Mouse (Mus musculus) liver, embryonic 15.5 days (tissue): ENCODE data around the gene Deup1. TPM values are rescaled to one million over a fixed set of nuclear protein-coding genes. Genes with fewer than 3 reads are reported as not detected.

Experiments used
- ATAC-seq: fragments of 200-750 bp; cut with Nextera tagmentation; 2 replicates; pipeline ENCODE4 v1.8.0; 2017; ENCODE audit warnings: moderate number of reproducible peaks, mild to moderate bottlenecking, moderate library complexity; ENCODE audit not compliant: insufficient read depth
- H3K27ac ChIP-seq: fragments of 300-500 bp; sonication (generic); replicated peaks from 2 replicates; pipeline ENCODE4 v1.5.1; 2015; ENCODE audit warnings: mild to moderate bottlenecking, inconsistent platforms
- H3K27me3 ChIP-seq: fragments of 300-500 bp; sonication (generic); 2 replicates; pipeline ENCODE4 v1.6.1; 2015; ENCODE audit warnings: mild to moderate bottlenecking, inconsistent platforms
- H3K36me3 ChIP-seq: fragments of 300-500 bp; sonication (generic); replicated peaks from 2 replicates; pipeline ENCODE4 v1.6.1; 2015; ENCODE audit warnings: moderate library complexity, mild to moderate bottlenecking, inconsistent platforms
- H3K4me1 ChIP-seq: fragments of 300-500 bp; sonication (generic); replicated peaks from 2 replicates; pipeline ENCODE4 v1.6.1; 2015; ENCODE audit warnings: inconsistent platforms
- H3K4me2 ChIP-seq: fragments of 300-500 bp; sonication (generic); 2 replicates; pipeline ENCODE4 v1.6.1; 2015; ENCODE audit warnings: moderate library complexity, mild to moderate bottlenecking, inconsistent platforms
- H3K4me3 ChIP-seq: fragments of 300-500 bp; sonication (generic); replicated peaks from 2 replicates; pipeline ENCODE4 v1.5.1; 2015; ENCODE audit warnings: mild to moderate bottlenecking, inconsistent platforms
- H3K9ac ChIP-seq: fragments of 300-500 bp; sonication (generic); 2 replicates; pipeline ENCODE4 v1.6.1; 2015; ENCODE audit warnings: moderate library complexity, mild to moderate bottlenecking, inconsistent platforms
- H3K9me3 ChIP-seq: fragments of 300-500 bp; sonication (generic); replicated peaks from 2 replicates; pipeline ENCODE4 v1.6.1; 2016; ENCODE audit warnings: inconsistent platforms
- WGBS: fragments of 180-500 bp; shearing (Covaris S2); methylation state at CpG from one replicate; pipeline ENCODE4 v1.1.7; 2015; ENCODE audit warnings: mixed read lengths; ENCODE audit not compliant: insufficient replicate concordance; 5-methylcytosine and 5-hydroxymethylcytosine counted together
- polyA plus RNA-seq: library from polyadenylated mRNA; unstranded; fragments of >200 nt; fragmentation: Nextera tagmentation; extraction: Ambion mirVana; gene quantifications from 2 replicates; pipeline ENCODE4 v1.2.1, GENCODE M21; 2015

Deup1 gene
- polyA plus RNA-seq, 1 experiment from 2014 or later: 0.14 TPM

GRCm38 (mm10) chr9:15585956-15586355 is 41.8 kb downstream of the Deup1 start:
- WGBS: 59% methylated on average over 1 of the region's 1 CpGs
- H3K27me3 ChIP-seq: no peaks in the 10 kb centered on the region
- H3K9me3 ChIP-seq: no peaks in the 10 kb centered on the region
- H3K4me3 ChIP-seq: no peak overlapping the region
- no peaks in the 10 kb centered on the region for H3K4me1 ChIP-seq
- H3K36me3 ChIP-seq: no peaks in the 10 kb centered on the region
- H3K27ac ChIP-seq: no peak overlapping the region
- H3K4me2 ChIP-seq: no peak overlapping the region
- no peak for ATAC-seq
- H3K9ac ChIP-seq: no peak overlapping the region

GRCm38 (mm10) chr9:15584209-15584608 is 43.5 kb downstream of the Deup1 start:
- WGBS: 65% methylated on average over 9 of the region's 9 CpGs
- ATAC-seq: no peak
- no peak overlapping the region for H3K4me2 ChIP-seq
- H3K4me1 ChIP-seq: no peaks in the 10 kb centered on the region
- H3K27me3 ChIP-seq: no peaks in the 10 kb centered on the region
- no peak overlapping the region for H3K9ac ChIP-seq
- no peak overlapping the region for H3K27ac ChIP-seq
- no peak overlapping the region for H3K4me3 ChIP-seq
- no peaks in the 10 kb centered on the region for H3K36me3 ChIP-seq
- no peaks in the 10 kb centered on the region for H3K9me3 ChIP-seq

GRCm38 (mm10) chr9:15582026-15582425 is 45.7 kb downstream of the Deup1 start:
- Histone ChIP-seq H3K9me3 (no peaks in the 10 kb centered on the region), H3K27ac (no peak overlapping the region), H3K36me3 (no peaks in the 10 kb centered on the region), H3K4me3 (no peak overlapping the region), H3K27me3 (no peaks in the 10 kb centered on the region), H3K4me2 (no peak overlapping the region), H3K4me1 (no peaks in the 10 kb centered on the region), H3K9ac (no peak overlapping the region)
- 73% methylated on average over 5 of the region's 5 CpGs for WGBS
- no peak for ATAC-seq

- H3K9me3 ChIP-seq: no peaks in the 10 kb centered on the region
- H3K27me3 ChIP-seq: no peaks in the 10 kb centered on the region
- no peaks in the 10 kb centered on the region for H3K4me1 ChIP-seq
- no peak overlapping the region for H3K4me2 ChIP-seq
- no peaks in the 10 kb centered on the region for H3K36me3 ChIP-seq
- no peak for ATAC-seq
- H3K9ac ChIP-seq: no peak overlapping the region
- no peak overlapping the region for H3K27ac ChIP-seq
- WGBS: 25% methylated on average over 6 of the region's 6 CpGs
- no peak overlapping the region for H3K4me3 ChIP-seq
Observed at GRCm38 (mm10) chr9:15580176-15580575, 47.6 kb downstream of the Deup1 start.

- no peak for ATAC-seq
- no peak overlapping the region for H3K27ac ChIP-seq
- no peaks in the 10 kb centered on the region for H3K4me1 ChIP-seq
- no peak overlapping the region for H3K4me3 ChIP-seq
- H3K9ac ChIP-seq: no peak overlapping the region
- no peaks in the 10 kb centered on the region for H3K36me3 ChIP-seq
- no peaks in the 10 kb centered on the region for H3K9me3 ChIP-seq
- H3K27me3 ChIP-seq: no peaks in the 10 kb centered on the region
- no peak overlapping the region for H3K4me2 ChIP-seq
- 64% methylated on average over 9 of the region's 9 CpGs for WGBS
Observed at GRCm38 (mm10) chr9:15578946-15579345, 48.8 kb downstream of the Deup1 start.

GRCm38 (mm10) chr9:15578427-15578826 is 49.3 kb downstream of the Deup1 start:
- H3K9me3 ChIP-seq: no peaks in the 10 kb centered on the region
- H3K9ac ChIP-seq: no peak overlapping the region
- H3K27me3 ChIP-seq: no peaks in the 10 kb centered on the region
- no peak overlapping the region for H3K4me3 ChIP-seq
- H3K36me3 ChIP-seq: no peaks in the 10 kb centered on the region
- H3K4me2 ChIP-seq: no peak overlapping the region
- ATAC-seq: no peak
- H3K4me1 ChIP-seq: no peaks in the 10 kb centered on the region
- WGBS: 23% methylated on average over 1 of the region's 1 CpGs
- no peak overlapping the region for H3K27ac ChIP-seq

- Histone ChIP-seq H3K36me3 (no peaks in the 10 kb centered on the region), H3K27ac (no peak overlapping the region), H3K9me3 (no peaks in the 10 kb centered on the region), H3K4me2 (no peak overlapping the region), H3K4me1 (no peaks in the 10 kb centered on the region), H3K9ac (no peak overlapping the region), H3K27me3 (no peaks in the 10 kb centered on the region), H3K4me3 (no peak overlapping the region)
- WGBS: 71% methylated on average over 13 of the region's 13 CpGs
- no peak for ATAC-seq
Observed at GRCm38 (mm10) chr9:15574750-15575454, 52.8 kb downstream of the Deup1 start.

- H3K27me3 ChIP-seq: no peaks in the 10 kb centered on the region
- H3K9me3 ChIP-seq: no peaks in the 10 kb centered on the region
- peak overlapping the region; percentile 45; the same call in 1 of the 2 replicates for H3K27ac ChIP-seq
- H3K4me1 ChIP-seq: peaks cover 9% of the 10 kb centered on the region; the same call in 1 of the 2 replicates
- H3K36me3 ChIP-seq: no peaks in the 10 kb centered on the region
- no peak overlapping the region for H3K9ac ChIP-seq
- H3K4me2 ChIP-seq: no peak overlapping the region
- 56% methylated on average over 7 of the region's 7 CpGs for WGBS
- no peak overlapping the region for H3K4me3 ChIP-seq
- peak; percentile 90 for ATAC-seq
Observed at GRCm38 (mm10) chr9:15562353-15562752, 65.4 kb downstream of the Deup1 start.

GRCm38 (mm10) chr9:15560451-15560850 is 67.3 kb downstream of the Deup1 start:
- H3K4me2 ChIP-seq: no peak overlapping the region
- no peak overlapping the region for H3K4me3 ChIP-seq
- H3K4me1 ChIP-seq: peaks cover 9% of the 10 kb centered on the region; the same call in 1 of the 2 replicates
- H3K9me3 ChIP-seq: no peaks in the 10 kb centered on the region
- no peak overlapping the region for H3K27ac ChIP-seq
- no peaks in the 10 kb centered on the region for H3K27me3 ChIP-seq
- 59% methylated on average over 3 of the region's 3 CpGs for WGBS
- H3K9ac ChIP-seq: no peak overlapping the region
- ATAC-seq: no peak
- H3K36me3 ChIP-seq: no peaks in the 10 kb centered on the region

GRCm38 (mm10) chr9:15553322-15553721 is 74.4 kb downstream of the Deup1 start:
- peaks cover 6% of the 10 kb centered on the region; the same call in 1 of the 2 replicates for H3K4me1 ChIP-seq
- no peak for ATAC-seq
- H3K9me3 ChIP-seq: no peaks in the 10 kb centered on the region
- H3K4me3 ChIP-seq: no peak overlapping the region
- H3K27me3 ChIP-seq: no peaks in the 10 kb centered on the region
- H3K9ac ChIP-seq: no peak overlapping the region
- 78% methylated on average over 8 of the region's 8 CpGs for WGBS
- no peak overlapping the region for H3K4me2 ChIP-seq
- no peaks in the 10 kb centered on the region for H3K36me3 ChIP-seq
- H3K27ac ChIP-seq: no peak overlapping the region

GRCm38 (mm10) chr9:15551933-15552851 is 75.5 kb downstream of the Deup1 start:
- Histone ChIP-seq H3K27me3 (no peaks in the 10 kb centered on the region), H3K27ac (no peak overlapping the region), H3K9ac (no peak overlapping the region), H3K4me2 (no peak overlapping the region), H3K4me3 (no peak overlapping the region), H3K36me3 (no peaks in the 10 kb centered on the region), H3K4me1 (peaks cover 6% of the 10 kb centered on the region; the same call in 1 of the 2 replicates), H3K9me3 (no peaks in the 10 kb centered on the region)
- peak; percentile 68 for ATAC-seq
- 70% methylated on average over 15 of the region's 15 CpGs for WGBS
